Mouse (Mus musculus) C2C12 (cell line): ENCODE results near the gene Kalrn.

Experiments
- CEBPB ChIP-seq: IDR thresholded peaks from one replicate; pipeline ENCODE4 v1.6.1; 2011; ENCODE audit warnings: low read depth, mild to moderate bottlenecking, control low read depth, moderate library complexity
- CTCF ChIP-seq: IDR thresholded peaks from one replicate; pipeline ENCODE4 v1.5.1; 2011; ENCODE audit not compliant: control insufficient read depth, insufficient read depth, insufficient read length
- MYOG ChIP-seq: IDR thresholded peaks from one replicate; pipeline ENCODE4 v1.6.1; 2011; ENCODE audit not compliant: control insufficient read depth, insufficient read length; ENCODE audit errors: extremely low read depth

DNA sequence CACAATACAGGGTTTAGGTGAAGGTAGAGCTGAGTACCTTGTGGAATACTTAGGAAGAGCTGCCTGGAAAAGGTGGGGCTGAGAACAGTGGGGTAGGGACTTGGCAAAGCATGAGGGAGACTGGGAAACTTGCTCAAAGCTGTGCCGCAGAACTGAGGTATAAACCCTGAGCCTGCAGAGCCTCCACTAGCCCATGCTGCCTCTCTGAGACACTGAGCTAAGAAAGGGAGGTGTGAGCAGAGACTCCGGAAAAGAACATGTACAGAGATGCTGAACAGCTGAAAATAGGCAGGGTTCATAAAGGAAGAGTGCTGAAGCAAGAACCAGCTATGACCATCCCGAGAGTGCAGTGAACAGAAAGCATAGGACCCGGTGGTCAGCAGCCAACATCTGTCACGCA lies 103.0 kb downstream of the Kalrn start:
- no peak for TF ChIP-seq MYOG
- TF ChIP-seq CTCF: no peak
- TF ChIP-seq CEBPB: no peak
